Mouse (Mus musculus) G1E (cell line): ENCODE measurements around the gene Evc. TPM values are rescaled to one million over a fixed set of nuclear protein-coding genes. Genes with fewer than 3 reads are reported as not detected.
A peak's percentile ranks its signal among the peaks of the same experiment; 100 is the strongest.

Experiments used
- ATAC-seq: 2 replicates; pipeline ENCODE4 v1.8.0; 2016; ENCODE audit warnings: mild to moderate bottlenecking; ENCODE audit not compliant: insufficient number of reproducible peaks, poor library complexity, low FRiP score, severe bottlenecking; ENCODE audit errors: extremely low read depth
- DNase-seq: peaks from one replicate; pipeline ENCODE4 v3.0.0; 2012; ENCODE audit warnings: low spot score
- H3K27me3 ChIP-seq: 2 replicates; pipeline ENCODE4 v1.6.1; 2012; ENCODE audit warnings: mild to moderate bottlenecking, low read length, inconsistent platforms; ENCODE audit not compliant: insufficient read depth
- H3K36me3 ChIP-seq: replicated peaks from 2 replicates; pipeline ENCODE3; 2012; ENCODE audit warnings: mild to moderate bottlenecking, inconsistent platforms
- H3K4me1 ChIP-seq: 2 replicates; pipeline ENCODE4 v1.6.1; 2012; ENCODE audit warnings: low read depth, low read length, inconsistent platforms, mixed read lengths; ENCODE audit not compliant: insufficient read depth
- H3K4me3 ChIP-seq: 2 replicates; pipeline ENCODE4 v1.5.1; 2012; ENCODE audit warnings: low read depth, mild to moderate bottlenecking, inconsistent platforms, low read length, moderate library complexity, mixed read lengths
- H3K9me3 ChIP-seq: replicated peaks from 2 replicates; pipeline ENCODE4 v1.6.1; 2012; ENCODE audit warnings: inconsistent platforms
- CTCF ChIP-seq: IDR thresholded peaks from 2 replicates; pipeline ENCODE4 v1.5.1; 2012; ENCODE audit warnings: low read depth, low read length, inconsistent platforms, mixed read lengths
- GATA1 ChIP-seq: IDR thresholded peaks from 2 replicates; pipeline ENCODE4 v1.6.1; 2012; ENCODE audit warnings: borderline replicate concordance, low read length, inconsistent platforms, mixed read lengths
- GATA2 ChIP-seq: IDR thresholded peaks from 2 replicates; pipeline ENCODE4 v1.6.1; 2012; ENCODE audit warnings: low read depth, low read length, inconsistent platforms, borderline replicate concordance
- POLR2AphosphoS5 ChIP-seq: IDR thresholded peaks from 2 replicates; pipeline ENCODE4 v1.6.1; 2012; ENCODE audit warnings: low read depth, low read length, inconsistent platforms; ENCODE audit not compliant: insufficient replicate concordance
- TAL1 ChIP-seq: conservative IDR thresholded peaks from 2 replicates; pipeline ENCODE4 v1.6.1; 2012; ENCODE audit warnings: low read depth, low read length, inconsistent platforms, mixed read lengths
- polyA plus RNA-seq: library from polyadenylated mRNA; stranded (reverse); fragments of >175 nt; gene quantifications from 2 replicates; pipeline ENCODE4 v1.2.3, GENCODE M21; 2012
- total RNA-seq, 2 experiments: library from RNA; stranded (forward) in 1 of 2; stranded (reverse) in 1 of 2; fragments of 200-1000 nt in 1 of 2; fragments of >200 nt in 1 of 2; fragmentation: Nextera tagmentation in 1 of 2; gene quantifications; 2 replicates each; pipeline ENCODE4 v1.2.3; 2014 to 2017

Evc gene
- total and polyA plus RNA-seq, 3 experiments, result not detected

GRCm38 (mm10) chr5:37241224-37241623 lies 95.5 kb downstream of the Evc start:
- Histone ChIP-seq H3K27me3 (no peaks in the 10 kb centered on the region), H3K4me1 (no peaks in the 10 kb centered on the region), H3K4me3 (peak overlapping the region; percentile 13; the same call in 1 of the 2 replicates), H3K36me3 (no peaks in the 10 kb centered on the region), H3K9me3 (peaks cover 65% of the 10 kb centered on the region)
- DNase-seq, result no peak
- no peak for ATAC-seq
- TF ChIP-seq POLR2AphosphoS5 (no peak), GATA2 (no peak), TAL1 (no peak), GATA1 (no peak), CTCF (no peak)

GRCm38 (mm10) chr5:37240550-37240949 lies 96.1 kb downstream of the Evc start:
- H3K4me3 ChIP-seq, result no peak overlapping the region
- H3K36me3 ChIP-seq, result no peaks in the 10 kb centered on the region
- no peak for ATAC-seq
- no peaks in the 10 kb centered on the region for H3K27me3 ChIP-seq
- no peak for DNase-seq
- peaks cover 62% of the 10 kb centered on the region for H3K9me3 ChIP-seq
- no peak for TF ChIP-seq GATA2
- TF ChIP-seq CTCF, result no peak
- TF ChIP-seq POLR2AphosphoS5, result no peak
- no peak for TF ChIP-seq TAL1
- no peak for TF ChIP-seq GATA1
- H3K4me1 ChIP-seq, result no peaks in the 10 kb centered on the region

Other genes starting within 250 kb of the Evc start
- not detected in 2 replicates for gene Crmp1, start 95.0 kb downstream of the Evc start, total RNA-seq (2014; fragmentation: Nextera tagmentation)
- 0.12 TPM in 1 of 2 replicates, not detected in the other for gene Crmp1, start 95.0 kb downstream of the Evc start, total RNA-seq (2017)
- gene Crmp1, start 95.0 kb downstream of the Evc start, polyA plus RNA-seq, result not detected in 2 replicates
- not detected in 2 replicates for gene Evc2, start 1.6 kb upstream of the Evc start, total RNA-seq (2014; fragmentation: Nextera tagmentation)
- gene Evc2, start 1.6 kb upstream of the Evc start, total RNA-seq (2017), result 0.05 TPM in 1 of 2 replicates, not detected in the other
- gene Evc2, start 1.6 kb upstream of the Evc start, polyA plus RNA-seq, result not detected in 2 replicates